Mouse (Mus musculus): ENCODE measurements around the gene Klhl18. TPM values are rescaled to one million over a fixed set of nuclear protein-coding genes. Genes with fewer than 3 reads are reported as not detected.
"Not testable (repeated sequence)": the region's sequence is repeated elsewhere in the genome, so short reads cannot be mapped to it uniquely, and the experiment has no call there.

Gene Klhl18
- polyA plus RNA-seq, 1 experiment from 2014 or later: 13.8 TPM

DNA sequence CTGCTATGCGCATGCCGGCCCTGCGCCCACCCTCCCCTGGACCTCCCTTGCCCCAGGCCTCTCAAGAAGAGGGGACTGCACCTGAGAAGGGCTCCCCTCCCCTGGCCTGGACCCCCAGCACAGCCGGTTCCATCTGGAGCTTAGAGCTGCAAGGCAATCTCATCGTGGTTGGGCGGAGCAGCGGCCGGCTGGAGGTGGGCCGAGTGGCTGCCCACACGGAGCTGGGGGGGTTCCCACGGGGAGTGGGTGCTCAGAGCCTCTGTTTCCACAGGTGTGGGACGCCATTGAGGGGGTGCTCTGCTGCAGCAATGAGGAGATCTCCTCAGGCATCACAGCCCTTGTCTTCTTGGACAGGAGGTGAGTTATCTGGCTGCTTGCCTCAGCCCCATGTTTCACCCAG, 95.2 kb downstream of the Klhl18 start:
- H3K4me3 ChIP-seq: no peak overlapping the region
- H3K36me3 ChIP-seq: peaks cover 91% of the 10 kb centered on the region
- no peak for ATAC-seq (ENCODE audit: low FRiP score)
- WGBS: 84% methylated on average over 12 of the region's 12 CpGs
- no peak overlapping the region for H3K4me2 ChIP-seq (replicated peaks)
- no peaks in the 10 kb centered on the region for H3K4me1 ChIP-seq
- no peaks in the 10 kb centered on the region for H3K9me3 ChIP-seq (replicated peaks)
- no peak overlapping the region for H3K27ac ChIP-seq
- no peak overlapping the region for H3K9ac ChIP-seq
- no peaks in the 10 kb centered on the region; the same call in 1 of the 2 replicates for H3K27me3 ChIP-seq

DNA sequence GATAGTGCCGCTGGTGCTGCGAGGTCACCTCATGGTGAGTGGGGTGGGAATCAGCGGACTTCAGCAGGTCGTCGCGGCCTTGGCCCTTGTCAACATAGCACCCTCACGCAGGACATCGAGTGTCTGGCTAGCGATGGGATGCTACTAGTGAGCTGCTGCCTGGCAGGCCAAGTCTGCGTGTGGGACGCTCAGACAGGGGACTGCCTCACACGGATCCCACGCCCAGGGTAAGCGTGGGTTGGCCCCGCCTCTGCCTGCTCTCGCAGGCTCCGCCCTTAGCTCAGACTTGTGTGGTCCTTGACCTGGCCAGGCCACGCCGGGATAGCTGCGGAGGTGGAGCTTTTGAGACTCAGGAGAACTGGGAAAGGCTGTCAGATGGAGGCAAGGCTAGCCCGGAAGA, 95.8 kb downstream of the Klhl18 start:
- peak; percentile 33 for ATAC-seq (ENCODE audit: low FRiP score)
- Histone ChIP-seq H3K27me3 (no peaks in the 10 kb centered on the region; the same call in 1 of the 2 replicates), H3K36me3 (peaks cover 89% of the 10 kb centered on the region), H3K9ac (no peak overlapping the region), H3K4me2 (replicated peaks) (no peak overlapping the region), H3K4me3 (no peak overlapping the region), H3K4me1 (no peaks in the 10 kb centered on the region), H3K9me3 (replicated peaks) (no peaks in the 10 kb centered on the region), H3K27ac (no peak overlapping the region)
- 47% methylated on average over 21 of the region's 21 CpGs for WGBS

DNA sequence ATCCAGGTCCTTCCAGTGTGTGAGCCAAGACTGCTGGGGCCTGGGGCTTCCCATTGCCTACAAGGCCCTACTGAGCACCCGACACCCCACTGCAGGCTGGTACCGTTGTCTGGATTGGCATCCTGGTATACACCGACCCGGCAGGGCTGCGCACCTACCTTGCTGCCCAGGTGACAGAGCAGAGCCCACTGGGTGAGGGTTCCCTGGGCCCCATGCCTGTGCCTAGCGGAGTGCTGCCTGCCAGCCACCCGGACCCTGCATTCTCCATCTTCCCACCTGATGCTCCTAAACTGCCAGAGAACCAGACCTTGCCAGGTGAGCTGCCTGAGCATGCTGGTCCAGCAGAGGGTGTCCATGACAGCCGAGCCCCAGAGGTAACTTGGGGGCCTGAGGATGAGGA, 97.1 kb downstream of the Klhl18 start:
- Histone ChIP-seq H3K27me3 (no peaks in the 10 kb centered on the region; the same call in 1 of the 2 replicates), H3K9me3 (replicated peaks) (no peaks in the 10 kb centered on the region), H3K4me3 (no peak overlapping the region), H3K9ac (no peak overlapping the region), H3K4me1 (no peaks in the 10 kb centered on the region), H3K36me3 (peaks cover 83% of the 10 kb centered on the region), H3K4me2 (replicated peaks) (no peak overlapping the region), H3K27ac (no peak overlapping the region)
- WGBS: 95% methylated on average over 8 of the region's 8 CpGs
- ATAC-seq (ENCODE audit: low FRiP score): no peak

DNA sequence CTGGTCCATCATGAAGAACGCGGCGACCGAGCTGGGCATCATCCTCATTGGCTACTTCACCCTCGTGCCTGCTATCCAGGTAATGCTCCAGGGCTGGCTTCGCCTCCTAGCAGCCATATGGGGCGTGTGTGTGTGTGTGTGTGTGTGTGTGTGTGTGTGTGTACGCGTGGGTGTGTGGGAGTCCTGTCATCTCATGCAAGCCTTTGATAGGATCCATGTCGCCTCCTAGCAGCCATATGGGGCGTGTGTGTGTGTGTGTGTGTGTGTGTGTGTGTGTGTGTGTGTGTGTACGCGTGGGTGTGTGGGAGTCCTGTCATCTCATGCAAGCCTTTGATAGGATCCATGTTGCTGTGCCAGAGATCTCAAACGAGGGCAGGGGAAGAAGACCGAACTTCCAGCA, 98.8 kb downstream of the Klhl18 start:
- not testable (repeated sequence) for ATAC-seq (ENCODE audit: low FRiP score); H3K9ac ChIP-seq; H3K4me1 ChIP-seq; H3K4me2 ChIP-seq (replicated peaks); H3K9me3 ChIP-seq (replicated peaks); H3K27ac ChIP-seq; H3K4me3 ChIP-seq; H3K27me3 ChIP-seq
- 93% methylated on average over 14 of the region's 15 CpGs for WGBS
- H3K36me3 ChIP-seq: peaks cover 83% of the 10 kb centered on the region

Other genes starting within 250 kb of the Klhl18 start
- gene Cspg5, start 232.9 kb downstream of the Klhl18 start, polyA plus RNA-seq (2016; fragmentation: Nextera tagmentation; extraction: Ambion mirVana): 27.3 and 27.7 TPM in 2 replicates
- 31.5 and 32.2 TPM in 2 replicates for gene Elp6, start 171.5 kb downstream of the Klhl18 start, polyA plus RNA-seq (2016; fragmentation: Nextera tagmentation; extraction: Ambion mirVana)
- gene Scap, start 143.4 kb downstream of the Klhl18 start, polyA plus RNA-seq (2016; fragmentation: Nextera tagmentation; extraction: Ambion mirVana): 38.3 and 47.3 TPM in 2 replicates
- gene Ptpn23, start 68.5 kb downstream of the Klhl18 start, polyA plus RNA-seq (2016; fragmentation: Nextera tagmentation; extraction: Ambion mirVana): 22.5 and 23.6 TPM in 2 replicates
- 2.9 and 4.1 TPM in 2 replicates for gene Ngp, start 56.9 kb downstream of the Klhl18 start, polyA plus RNA-seq (2016; fragmentation: Nextera tagmentation; extraction: Ambion mirVana)
- 3.7 and 5.3 TPM in 2 replicates for gene Kif9, start 264 bp upstream of the Klhl18 start, polyA plus RNA-seq (2016; fragmentation: Nextera tagmentation; extraction: Ambion mirVana)
- 48.7 and 49.7 TPM in 2 replicates for gene Setd2, start 55.9 kb upstream of the Klhl18 start, polyA plus RNA-seq (2016; fragmentation: Nextera tagmentation; extraction: Ambion mirVana)
- 39.0 and 45.2 TPM in 2 replicates for gene Nradd, start 147.8 kb upstream of the Klhl18 start, polyA plus RNA-seq (2016; fragmentation: Nextera tagmentation; extraction: Ambion mirVana)
- 1.8 and 2.1 TPM in 2 replicates for gene Nbeal2, start 177.5 kb upstream of the Klhl18 start, polyA plus RNA-seq (2016; fragmentation: Nextera tagmentation; extraction: Ambion mirVana)
- gene Ccdc12, start 179.8 kb upstream of the Klhl18 start, polyA plus RNA-seq (2016; fragmentation: Nextera tagmentation; extraction: Ambion mirVana): 113 and 114 TPM in 2 replicates